Mouse (Mus musculus) kidney, adult 2 months (tissue): Measurements from ENCODE around the gene Dusp8. TPM values are rescaled to one million over a fixed set of nuclear protein-coding genes. Genes with fewer than 3 reads are reported as not detected.
A peak's percentile ranks its signal among the peaks of the same experiment; 100 is the strongest.
"Not testable (repeated sequence)": the region's sequence is repeated elsewhere in the genome, so short reads cannot be mapped to it uniquely, and the experiment has no call there.

ENCODE experiments used
- DNase-seq: peaks from one replicate; pipeline ENCODE4 v3.0.0; 2021
- H3K27ac ChIP-seq: fragments of 200-500 bp; 2 replicates; pipeline ENCODE4 v1.5.1; 2012; ENCODE audit warnings: low read depth, low read length, control low read depth, inconsistent platforms; ENCODE audit not compliant: insufficient read depth
- H3K27me3 ChIP-seq: fragments of 200-500 bp; replicated peaks from 2 replicates; pipeline ENCODE4 v1.6.1; 2012; ENCODE audit warnings: mild to moderate bottlenecking, moderate library complexity, low read length, inconsistent platforms; ENCODE audit not compliant: control insufficient read depth, insufficient read depth
- H3K36me3 ChIP-seq: fragments of 200-500 bp; 2 replicates; pipeline ENCODE4 v1.6.1; 2012; ENCODE audit warnings: mild to moderate bottlenecking, moderate library complexity, low read length, inconsistent platforms; ENCODE audit not compliant: control insufficient read depth, insufficient read depth
- H3K4me1 ChIP-seq: fragments of 200-500 bp; 2 replicates; pipeline ENCODE4 v1.6.1; 2011; ENCODE audit warnings: low read length; ENCODE audit not compliant: control insufficient read depth, insufficient read depth
- H3K4me3 ChIP-seq: fragments of 200-500 bp; 2 replicates; pipeline ENCODE4 v1.5.1; 2011; ENCODE audit warnings: mild to moderate bottlenecking, low read depth, low read length, control low read depth; ENCODE audit not compliant: insufficient read depth
- CTCF ChIP-seq: fragments of 200-500 bp; conservative IDR thresholded peaks from 2 replicates; pipeline ENCODE4 v1.5.1; 2011; ENCODE audit warnings: low read depth, mild to moderate bottlenecking, control low read depth, low read length, moderate library complexity, mixed read lengths; ENCODE audit not compliant: insufficient read depth, insufficient read length
- POLR2A ChIP-seq: fragments of 200-500 bp; IDR thresholded peaks from one replicate; pipeline ENCODE4 v1.6.1; 2011; ENCODE audit warnings: low read depth, low read length, control low read depth
- WGBS: fragments of 180-500 bp; shearing (Covaris S2); methylation state at CpG from one replicate; pipeline ENCODE4 v1.1.7; 2018; 5-methylcytosine and 5-hydroxymethylcytosine counted together
- polyA plus RNA-seq: library from polyadenylated mRNA; depleted of rRNA; stranded (reverse); fragments of >200 nt; gene quantifications from 2 replicates; pipeline ENCODE4 v1.2.3, GENCODE M21; 2012; rRNA removed

The Dusp8 gene
- polyA plus RNA-seq: 3.6 and 3.7 TPM in 2 replicates

DNA sequence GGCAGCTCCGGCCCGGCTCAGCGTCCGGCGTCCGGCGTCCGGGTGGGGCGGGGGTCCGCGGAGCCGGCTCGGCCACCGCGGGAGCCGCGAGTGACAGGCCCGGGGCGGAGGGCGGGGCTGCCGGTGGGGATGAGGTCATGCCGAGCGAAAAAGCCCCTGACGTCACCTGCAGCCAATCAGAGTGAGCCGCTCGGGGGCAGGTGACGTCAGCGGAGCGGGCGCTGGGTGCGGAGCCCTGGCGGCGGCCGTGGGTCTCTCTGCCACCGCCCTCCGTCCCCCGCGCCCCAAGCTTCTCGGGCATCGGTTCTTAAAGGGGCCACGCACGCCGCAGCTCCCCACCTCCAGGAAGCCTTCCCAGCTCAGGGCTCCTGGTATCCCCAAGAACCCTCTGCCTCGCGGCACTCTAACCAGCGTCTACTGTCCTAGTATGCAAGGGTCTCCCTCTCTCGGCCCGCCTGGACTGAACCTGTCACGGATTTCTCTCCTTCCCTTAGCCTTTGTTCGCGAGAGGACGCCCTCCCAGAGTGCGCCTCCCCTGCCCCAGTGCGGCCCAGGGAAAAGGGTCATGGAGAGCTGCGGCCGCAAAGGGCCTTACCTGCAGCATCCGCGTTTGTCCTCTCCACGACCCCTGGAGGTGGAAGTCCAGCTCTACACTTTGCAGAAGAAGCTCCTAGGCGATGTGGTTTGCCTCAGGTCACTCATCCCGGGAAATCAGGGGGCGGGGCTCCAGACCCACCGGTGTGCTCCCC, at the start of gene Dusp8:
Gene Dusp8 (minus strand): TSS at position 661 of the 749 bp plus-strand sequence.
- H3K36me3 ChIP-seq: no peaks in the 10 kb centered on the region
- H3K4me3 ChIP-seq: peak within 1 kb of the TSS; percentile 52
- 0 out of 2 replicates have a peak within 1 kb of the TSS, but pooled peaks have one; percentile 4 for H3K27ac ChIP-seq
- no peaks in the 10 kb centered on the region for H3K27me3 ChIP-seq
- WGBS: 4% methylated on average over 61 of the region's 63 CpGs
- DNase-seq: peak; percentile 91
- no peaks in the 10 kb centered on the region for H3K4me1 ChIP-seq
- no peak for TF ChIP-seq CTCF
- TF ChIP-seq POLR2A: no peak

DNA sequence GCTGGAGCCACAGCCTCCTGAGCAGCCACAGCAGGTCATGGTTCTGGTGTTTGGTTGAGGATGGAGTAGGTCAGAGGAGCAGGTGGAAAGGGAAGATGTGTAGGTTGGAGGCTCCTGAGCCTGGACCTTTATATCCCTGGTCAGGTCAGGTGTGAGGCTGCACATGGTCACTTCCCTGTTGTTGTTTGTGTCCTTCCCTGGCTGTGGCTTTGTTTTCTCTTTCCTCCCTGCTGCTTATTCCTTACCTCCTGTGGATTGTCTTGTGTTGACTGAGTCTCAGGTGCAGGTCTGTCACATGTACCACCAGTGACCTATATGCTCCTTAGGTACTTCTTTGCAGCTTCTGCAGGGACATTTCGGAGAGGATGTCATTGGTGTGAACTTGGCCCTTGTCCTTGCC, 48.9 kb upstream of the Dusp8 start, which contains the start of gene Gm45337:
Gene Gm45337 (minus strand): TSS at position 101 of the 400 bp plus-strand sequence.
- no peaks in the 10 kb centered on the region for H3K4me1 ChIP-seq
- H3K27ac ChIP-seq: no peak within 1 kb of the TSS
- no peaks in the 10 kb centered on the region for H3K36me3 ChIP-seq
- no peaks in the 10 kb centered on the region for H3K27me3 ChIP-seq
- no peak within 1 kb of the TSS for H3K4me3 ChIP-seq
- WGBS: 76% methylated on average over 1 of the region's 1 CpGs
- no peak for TF ChIP-seq CTCF
- no peak for TF ChIP-seq POLR2A
- no peak for DNase-seq

GRCm38 (mm10) chr7:142143506-142144010, 47.9 kb upstream of the Dusp8 start:
- not testable (repeated sequence) for H3K27ac ChIP-seq, DNase-seq, H3K36me3 ChIP-seq, H3K4me1 ChIP-seq, H3K27me3 ChIP-seq, H3K4me3 ChIP-seq
- 19% methylated on average over 1 of the region's 1 CpGs for WGBS

- DNase-seq: no peak
- no peak overlapping the region for H3K27ac ChIP-seq
- no peak overlapping the region for H3K4me3 ChIP-seq
- no peaks in the 10 kb centered on the region for H3K36me3 ChIP-seq
- no peaks in the 10 kb centered on the region for H3K27me3 ChIP-seq
- H3K4me1 ChIP-seq: no peaks in the 10 kb centered on the region
- no peak for TF ChIP-seq POLR2A
- TF ChIP-seq CTCF: no peak
- WGBS: 3% methylated on average over 1 of the region's 1 CpGs
These were observed 45.1 kb upstream of the Dusp8 start for GRCm38 (mm10) chr7:142140696-142141095.

DNA sequence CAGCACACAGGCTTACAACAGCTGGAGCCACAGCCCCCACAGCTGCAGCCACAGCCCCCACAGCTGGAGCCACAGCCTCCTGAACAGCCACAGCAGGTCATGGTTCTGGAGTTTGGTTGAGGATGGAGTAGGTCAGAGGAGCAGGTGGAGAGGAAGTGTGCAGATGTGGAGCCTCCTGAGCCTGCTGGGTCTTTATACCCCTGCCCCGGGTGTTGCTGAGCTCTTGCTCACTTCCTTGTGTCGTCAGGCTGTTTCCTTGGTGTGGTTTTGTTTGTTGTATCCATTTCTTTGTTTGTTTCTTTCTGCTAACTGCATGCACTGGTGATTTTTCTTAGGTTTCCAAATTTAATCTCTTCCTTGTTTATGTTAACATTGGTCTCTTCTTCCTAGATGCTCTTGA, 40.3 kb upstream of the Dusp8 start, which contains the start of gene Gm39115:
Gene Gm39115 (minus strand): TSS at position 101 of the 400 bp plus-strand sequence.
- not testable (repeated sequence) for H3K27me3 ChIP-seq, H3K27ac ChIP-seq, H3K4me1 ChIP-seq, H3K4me3 ChIP-seq, H3K36me3 ChIP-seq, DNase-seq
- WGBS: 34% methylated on average over 2 of the region's 2 CpGs

- Histone ChIP-seq H3K27me3 (no peaks in the 10 kb centered on the region), H3K27ac (no peak overlapping the region), H3K4me3 (no peak overlapping the region), H3K36me3 (no peaks in the 10 kb centered on the region), H3K4me1 (peaks cover 6% of the 10 kb centered on the region)
- peak; percentile 84 for DNase-seq
- WGBS: 56% methylated on average over 4 of the region's 4 CpGs
- TF ChIP-seq CTCF (peak; percentile 23; the same call in 1 of the 2 replicates), POLR2A (no peak)
These were observed 38.8 kb upstream of the Dusp8 start for GRCm38 (mm10) chr7:142134206-142134995.

GRCm38 (mm10) chr7:142128843-142129242, 33.2 kb upstream of the Dusp8 start:
- Histone ChIP-seq H3K27me3 (no peaks in the 10 kb centered on the region), H3K4me1 (peaks cover 3% of the 10 kb centered on the region), H3K27ac (no peak overlapping the region), H3K36me3 (no peaks in the 10 kb centered on the region), H3K4me3 (no peak overlapping the region)
- TF ChIP-seq CTCF: no peak; the same call in 1 of the 2 replicates
- TF ChIP-seq POLR2A: no peak
- 64% methylated on average over 4 of the region's 4 CpGs for WGBS
- no peak for DNase-seq

DNA sequence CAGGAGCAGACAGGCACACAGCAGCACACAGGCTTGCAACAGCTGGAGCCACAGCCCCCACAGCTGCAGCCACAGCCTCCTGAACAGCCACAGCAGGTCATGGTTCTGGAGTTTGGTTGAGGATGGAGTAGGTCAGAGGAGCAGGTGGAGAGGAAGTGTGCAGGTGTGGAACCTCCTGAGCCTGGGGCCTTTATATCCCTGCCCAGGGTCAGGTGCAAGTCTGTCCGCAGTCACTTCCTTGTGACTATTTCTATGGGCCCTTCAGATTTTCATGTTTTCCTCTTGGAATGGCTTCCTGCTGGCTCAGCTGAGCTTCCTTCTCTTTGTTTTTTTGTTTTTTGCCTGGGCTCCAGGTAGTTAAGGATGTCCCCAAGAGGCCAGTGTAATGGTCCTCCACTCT, 25.0 kb upstream of the Dusp8 start, which contains the start of gene Gm45618:
Gene Gm45618 (minus strand): TSS at position 101 of the 400 bp plus-strand sequence.
- H3K27ac ChIP-seq, H3K4me3 ChIP-seq, H3K4me1 ChIP-seq, DNase-seq, H3K36me3 ChIP-seq, H3K27me3 ChIP-seq: not testable (repeated sequence)
- 87% methylated on average over 1 of the region's 1 CpGs for WGBS
